Mouse (Mus musculus) stomach, embryonic 14.5 days (tissue): Measurements from ENCODE around the gene 4430402I18Rik. TPM values are rescaled to one million over a fixed set of nuclear protein-coding genes. Genes with fewer than 3 reads are reported as not detected.

Source experiments
- ATAC-seq: fragments of 200-750 bp; cut with Nextera tagmentation; 2 replicates; pipeline ENCODE4 v1.8.0; 2017; ENCODE audit warnings: low read depth, moderate TSS enrichment; ENCODE audit not compliant: insufficient number of reproducible peaks, insufficient read depth, low FRiP score
- H3K27ac ChIP-seq: fragments of 300-500 bp; sonication (generic); 2 replicates; pipeline ENCODE4 v1.5.1; 2014; ENCODE audit warnings: mild to moderate bottlenecking, low read length, moderate library complexity, mixed read lengths
- H3K27me3 ChIP-seq: fragments of 300-500 bp; sonication (generic); 2 replicates; pipeline ENCODE4 v1.6.1; 2014; ENCODE audit warnings: low read length, control low read depth, mixed read lengths; ENCODE audit not compliant: control insufficient read depth, insufficient read depth
- H3K36me3 ChIP-seq: fragments of 300-500 bp; sonication (generic); 2 replicates; pipeline ENCODE4 v1.6.1; 2014; ENCODE audit warnings: mild to moderate bottlenecking, control low read depth, low read length, moderate library complexity, mixed read lengths; ENCODE audit not compliant: control insufficient read depth, insufficient read depth
- H3K4me1 ChIP-seq: fragments of 300-500 bp; sonication (generic); 2 replicates; pipeline ENCODE4 v1.6.1; 2014; ENCODE audit warnings: low read length, control low read depth, mixed read lengths; ENCODE audit not compliant: control insufficient read depth, insufficient read depth
- H3K4me2 ChIP-seq: fragments of 300-500 bp; sonication (generic); replicated peaks from 2 replicates; pipeline ENCODE4 v1.6.1; 2014; ENCODE audit warnings: low read depth, low read length, control low read depth
- H3K4me3 ChIP-seq: fragments of 300-500 bp; sonication (generic); 2 replicates; pipeline ENCODE4 v1.5.1; 2014; ENCODE audit warnings: low read depth, low read length, control low read depth
- H3K9ac ChIP-seq: fragments of 300-500 bp; sonication (generic); replicated peaks from 2 replicates; pipeline ENCODE4 v1.6.1; 2014; ENCODE audit warnings: low read depth, mild to moderate bottlenecking, control low read depth, low read length, moderate library complexity, mixed read lengths
- H3K9me3 ChIP-seq: fragments of 300-500 bp; sonication (generic); 2 replicates; pipeline ENCODE4 v1.6.1; 2016; ENCODE audit warnings: low read depth, low read length, control low read depth; ENCODE audit not compliant: control insufficient read depth
- WGBS: fragments of 180-500 bp; shearing (Covaris S2); extraction: QIAGEN DNeasy Blood & Tissue Kit; methylation state at CpG from one replicate; pipeline ENCODE4 v1.1.7; 2014; 5-methylcytosine and 5-hydroxymethylcytosine counted together
- polyA plus RNA-seq: library from polyadenylated mRNA; unstranded; fragments of >200 nt; fragmentation: Nextera tagmentation; extraction: Ambion mirVana; gene quantifications from 2 replicates; pipeline ENCODE4 v1.2.1, GENCODE M21; 2014

4430402I18Rik gene
- polyA plus RNA-seq, 1 experiment from 2014 or later, result 0.90 TPM

DNA sequence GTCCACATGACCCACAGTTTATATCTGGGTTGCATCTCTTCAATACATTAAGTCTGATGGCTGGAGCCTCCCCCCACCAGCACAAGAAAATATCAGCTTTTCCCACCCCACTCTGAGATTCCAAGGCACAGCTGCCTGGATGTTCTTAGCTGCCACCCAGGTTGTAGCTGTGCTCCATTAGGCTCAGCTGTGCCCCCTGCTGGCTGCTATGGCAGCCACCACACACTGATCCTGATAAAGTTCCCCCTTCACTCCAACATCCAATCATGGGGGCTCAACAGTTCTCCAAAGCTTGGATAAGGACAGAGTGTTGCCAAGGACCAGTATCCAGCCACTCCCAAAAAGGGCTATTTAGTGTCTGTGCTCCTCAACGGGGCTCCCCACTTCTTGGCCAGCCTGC lies 84.5 kb downstream of the 4430402I18Rik start:
- no peak overlapping the region for H3K4me3 ChIP-seq
- no peak overlapping the region for H3K4me2 ChIP-seq
- no peaks in the 10 kb centered on the region for H3K36me3 ChIP-seq
- no peaks in the 10 kb centered on the region for H3K4me1 ChIP-seq
- H3K27me3 ChIP-seq, result no peaks in the 10 kb centered on the region
- H3K9ac ChIP-seq, result no peak overlapping the region
- peak; percentile 28; the same call in 1 of the 2 replicates for ATAC-seq
- no peak overlapping the region for H3K27ac ChIP-seq
- H3K9me3 ChIP-seq, result no peaks in the 10 kb centered on the region
- WGBS, result 63% methylated on average over 1 of the region's 1 CpGs

DNA sequence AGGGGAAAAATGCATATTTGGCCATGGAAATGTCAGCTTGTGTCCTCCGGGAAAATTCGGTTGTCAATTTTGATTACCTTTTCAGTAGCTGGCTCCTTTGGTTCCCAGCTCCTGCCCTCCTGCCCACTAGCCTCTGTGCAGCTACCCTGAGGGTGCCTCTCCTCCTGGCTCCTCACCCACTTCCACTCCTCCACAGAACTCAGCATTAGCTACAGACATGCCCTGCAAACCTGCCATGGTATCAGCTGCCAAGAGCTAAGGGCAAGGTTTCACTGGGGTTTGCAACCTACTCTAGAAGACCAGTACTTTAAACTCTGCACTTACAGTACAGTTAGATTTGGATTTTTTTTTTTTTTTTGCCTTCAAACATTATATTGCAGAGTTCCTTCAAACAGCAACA lies 88.1 kb downstream of the 4430402I18Rik start:
- ATAC-seq, result no peak
- Histone ChIP-seq H3K27me3 (no peaks in the 10 kb centered on the region), H3K4me3 (no peak overlapping the region), H3K27ac (no peak overlapping the region), H3K9ac (no peak overlapping the region), H3K4me2 (no peak overlapping the region), H3K36me3 (no peaks in the 10 kb centered on the region), H3K9me3 (no peaks in the 10 kb centered on the region), H3K4me1 (no peaks in the 10 kb centered on the region)
- WGBS, result 91% methylated on average over 2 of the region's 2 CpGs

DNA sequence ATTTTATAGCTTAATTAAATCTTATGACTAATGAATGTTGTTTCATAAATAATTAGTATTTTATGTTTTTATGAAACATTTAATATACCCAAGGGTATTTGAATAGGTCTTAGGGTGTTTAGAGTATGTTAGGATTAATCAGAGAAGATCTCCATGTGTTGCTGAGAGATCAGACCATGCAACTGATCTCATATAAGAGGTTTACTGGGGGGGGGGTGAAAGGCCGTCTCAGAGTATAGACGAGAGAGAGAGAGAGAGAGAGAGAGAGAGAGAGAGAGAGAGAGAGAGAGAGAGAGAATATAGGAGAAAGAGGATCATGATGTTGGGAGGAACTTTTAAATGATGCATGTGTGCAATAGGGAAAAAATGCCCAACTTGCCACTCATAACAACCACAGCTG lies 97.2 kb downstream of the 4430402I18Rik start:
- no peak overlapping the region for H3K4me3 ChIP-seq

DNA sequence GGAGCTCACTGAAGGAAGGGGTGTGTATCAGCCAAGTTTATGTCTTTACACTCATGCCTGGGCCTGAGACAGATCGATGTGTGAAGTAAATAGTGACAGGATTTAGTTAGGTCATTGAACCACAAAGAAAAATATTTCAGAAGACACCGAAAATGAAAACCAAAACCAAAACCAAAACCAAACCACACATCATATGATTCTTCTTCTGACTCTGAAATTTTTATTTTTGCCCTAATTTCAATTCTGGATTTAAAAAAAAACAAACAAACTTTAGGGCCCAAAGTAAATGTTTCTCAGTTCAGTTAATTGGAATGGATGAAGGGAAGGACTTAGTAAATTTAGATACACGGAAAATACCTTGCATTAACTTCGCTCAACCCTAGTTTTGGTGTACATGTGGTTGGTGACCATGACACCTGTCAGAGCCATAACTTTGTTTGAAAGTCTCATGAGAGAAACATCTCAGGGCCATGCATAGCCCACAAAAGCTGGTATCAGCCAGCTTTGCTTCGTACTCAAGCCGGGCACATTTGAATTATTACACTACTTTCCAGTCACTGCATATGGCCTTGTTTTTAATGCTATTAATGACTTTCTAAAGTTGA lies 98.2 kb downstream of the 4430402I18Rik start:
- H3K27me3 ChIP-seq, result no peaks in the 10 kb centered on the region
- H3K4me1 ChIP-seq, result no peaks in the 10 kb centered on the region
- H3K4me3 ChIP-seq, result no peak overlapping the region
- ATAC-seq, result no peak
- 91% methylated on average over 6 of the region's 6 CpGs for WGBS
- H3K9ac ChIP-seq, result no peak overlapping the region
- no peaks in the 10 kb centered on the region for H3K36me3 ChIP-seq
- no peaks in the 10 kb centered on the region for H3K9me3 ChIP-seq
- no peak overlapping the region for H3K27ac ChIP-seq
- H3K4me2 ChIP-seq, result no peak overlapping the region

More for the DNA sequence above, 97.2 kb downstream of the 4430402I18Rik start:
- no peak overlapping the region for H3K9ac ChIP-seq
- H3K9me3 ChIP-seq, result no peaks in the 10 kb centered on the region
- H3K4me2 ChIP-seq, result no peak overlapping the region
- no peaks in the 10 kb centered on the region for H3K27me3 ChIP-seq
- no peak overlapping the region for H3K27ac ChIP-seq
- H3K4me1 ChIP-seq, result no peaks in the 10 kb centered on the region
- 76% methylated on average over 2 of the region's 2 CpGs for WGBS
- H3K36me3 ChIP-seq, result no peaks in the 10 kb centered on the region
- ATAC-seq, result no peak

DNA sequence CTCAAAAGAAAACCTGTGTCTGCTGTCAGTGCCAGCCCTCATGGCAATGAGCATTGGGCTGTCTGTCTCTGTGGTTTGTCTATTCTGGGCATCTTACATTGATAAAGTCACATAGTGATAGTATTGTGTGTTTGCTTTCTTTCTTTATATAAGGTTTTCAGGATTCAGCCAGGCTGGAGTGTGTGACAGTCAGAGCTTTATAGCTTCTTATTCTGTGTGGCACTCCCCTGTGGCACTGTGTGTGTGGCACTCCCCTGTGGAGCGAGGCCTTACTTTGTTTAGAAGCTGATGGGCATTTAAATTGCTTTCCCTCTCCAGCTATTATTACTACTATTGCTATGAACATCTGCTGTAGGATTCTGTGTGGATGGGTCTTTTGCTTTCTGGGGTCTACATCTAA lies 102.1 kb downstream of the 4430402I18Rik start:
- no peak overlapping the region for H3K9ac ChIP-seq
- 84% methylated on average over 1 of the region's 1 CpGs for WGBS
- no peak overlapping the region for H3K27ac ChIP-seq
- no peak overlapping the region for H3K4me3 ChIP-seq
- no peaks in the 10 kb centered on the region for H3K9me3 ChIP-seq
- H3K36me3 ChIP-seq, result no peaks in the 10 kb centered on the region
- H3K27me3 ChIP-seq, result no peaks in the 10 kb centered on the region
- no peaks in the 10 kb centered on the region for H3K4me1 ChIP-seq
- no peak overlapping the region for H3K4me2 ChIP-seq
- no peak for ATAC-seq

DNA sequence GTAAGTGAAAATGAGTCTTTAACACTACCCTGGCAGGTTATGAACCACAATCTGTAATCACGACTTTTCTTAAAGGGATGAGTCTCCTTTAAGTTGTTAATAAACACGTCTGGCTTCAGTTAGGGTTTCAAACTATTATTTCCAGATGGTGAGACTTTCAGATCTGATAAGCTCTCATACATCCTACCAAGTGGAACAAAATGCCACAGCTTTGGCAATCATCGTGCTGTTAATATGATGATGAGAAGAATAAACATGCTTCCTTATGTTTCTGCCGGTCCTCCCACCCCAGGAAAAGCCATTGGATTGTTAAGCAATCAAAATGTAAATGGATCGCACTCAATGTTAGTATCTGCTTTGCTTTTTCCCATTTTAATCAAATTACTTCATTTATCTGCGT lies 102.6 kb downstream of the 4430402I18Rik start:
- ATAC-seq, result no peak
- 73% methylated on average over 6 of the region's 6 CpGs for WGBS
- no peaks in the 10 kb centered on the region for H3K4me1 ChIP-seq
- no peak overlapping the region for H3K4me2 ChIP-seq
- no peak overlapping the region for H3K9ac ChIP-seq
- no peaks in the 10 kb centered on the region for H3K27me3 ChIP-seq
- H3K27ac ChIP-seq, result no peak overlapping the region
- H3K36me3 ChIP-seq, result no peaks in the 10 kb centered on the region
- no peak overlapping the region for H3K4me3 ChIP-seq
- no peaks in the 10 kb centered on the region for H3K9me3 ChIP-seq

DNA sequence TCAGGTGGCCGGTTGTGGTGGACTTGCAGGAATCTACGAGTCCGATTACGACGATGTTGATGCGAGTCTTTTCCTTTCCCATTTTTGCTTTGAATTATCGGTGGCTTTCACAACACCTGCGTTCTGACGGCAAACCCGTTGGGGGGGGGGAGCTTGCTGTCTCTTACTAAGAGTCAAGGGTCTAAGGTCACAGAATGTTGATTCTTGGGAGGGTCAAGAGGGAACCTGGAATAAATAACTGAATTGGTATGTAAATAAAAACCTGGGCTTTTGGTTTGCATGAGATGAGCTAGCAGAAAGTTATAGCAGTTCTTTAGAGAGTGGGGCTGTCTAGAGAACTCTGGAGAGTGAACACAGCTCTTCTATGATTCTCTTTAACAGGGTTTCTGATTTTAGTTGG lies 104.0 kb downstream of the 4430402I18Rik start:
- no peaks in the 10 kb centered on the region for H3K4me1 ChIP-seq
- H3K27me3 ChIP-seq, result no peaks in the 10 kb centered on the region
- WGBS, result 62% methylated on average over 10 of the region's 10 CpGs
- ATAC-seq, result no peak
- H3K9me3 ChIP-seq, result no peaks in the 10 kb centered on the region
- no peak overlapping the region for H3K9ac ChIP-seq
- no peak overlapping the region for H3K4me2 ChIP-seq
- no peaks in the 10 kb centered on the region for H3K36me3 ChIP-seq
- H3K4me3 ChIP-seq, result no peak overlapping the region
- no peak overlapping the region for H3K27ac ChIP-seq

DNA sequence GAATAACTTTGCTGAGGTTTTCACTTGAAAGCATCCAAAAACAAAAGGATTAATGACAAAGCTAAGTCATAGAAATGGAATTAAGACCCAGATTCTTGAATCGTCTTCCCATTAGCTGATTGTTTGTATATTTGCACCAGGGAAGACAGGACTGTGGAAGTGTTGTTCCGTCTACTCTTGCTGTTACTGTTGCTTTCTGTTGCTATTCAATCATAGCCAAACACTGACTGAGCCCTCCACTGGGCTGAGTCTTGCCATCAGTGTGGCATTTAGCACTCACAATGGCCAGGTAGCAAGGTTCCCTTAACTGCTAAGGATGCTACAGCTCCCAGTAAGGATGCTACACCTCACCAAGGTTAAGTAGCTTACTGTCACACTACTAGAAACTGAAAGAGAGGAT lies 107.4 kb downstream of the 4430402I18Rik start:
- no peak for ATAC-seq
- H3K4me2 ChIP-seq, result no peak overlapping the region
- H3K36me3 ChIP-seq, result no peaks in the 10 kb centered on the region
- no peaks in the 10 kb centered on the region for H3K4me1 ChIP-seq
- 87% methylated on average over 2 of the region's 2 CpGs for WGBS
- H3K4me3 ChIP-seq, result no peak overlapping the region
- no peak overlapping the region for H3K27ac ChIP-seq
- no peak overlapping the region for H3K9ac ChIP-seq
- H3K9me3 ChIP-seq, result no peaks in the 10 kb centered on the region
- H3K27me3 ChIP-seq, result no peaks in the 10 kb centered on the region

DNA sequence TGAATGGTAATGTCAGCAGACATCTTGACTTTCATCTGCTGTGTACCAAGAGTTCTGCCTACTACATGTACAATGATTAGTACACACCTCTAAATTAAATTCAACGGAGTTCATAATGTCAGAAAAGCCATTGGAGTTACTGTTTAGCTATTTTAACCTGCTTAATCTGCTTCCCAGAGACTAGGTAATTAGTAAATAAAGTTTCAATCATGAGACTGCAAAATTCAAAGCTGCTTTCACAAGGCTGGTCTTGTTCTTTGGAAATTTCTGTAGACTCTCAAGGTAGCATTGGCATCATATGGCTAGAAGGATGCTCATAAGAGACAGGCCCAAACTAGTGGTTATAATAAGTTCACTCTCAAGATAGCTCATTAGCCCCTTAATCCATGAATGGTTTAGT lies 112.8 kb downstream of the 4430402I18Rik start:
- Histone ChIP-seq H3K9me3 (no peaks in the 10 kb centered on the region), H3K36me3 (no peaks in the 10 kb centered on the region), H3K9ac (no peak overlapping the region), H3K4me3 (no peak overlapping the region), H3K4me2 (no peak overlapping the region), H3K27me3 (no peaks in the 10 kb centered on the region), H3K4me1 (no peaks in the 10 kb centered on the region), H3K27ac (no peak overlapping the region)
- no peak for ATAC-seq
- WGBS, result 82% methylated on average over 1 of the region's 1 CpGs
